Mouse (Mus musculus) c-Kit-positive CD71-positive TER-119-positive erythroid progenitor cells, embryonic 14.5 days (primary cell): ENCODE results near the gene Cdk19.
A peak's percentile ranks its signal among the peaks of the same experiment; 100 is the strongest.
"Not testable (repeated sequence)": the region's sequence is repeated elsewhere in the genome, so short reads cannot be mapped to it uniquely, and the experiment has no call there.

Experiments used
- DNase-seq: peaks from one replicate; pipeline ENCODE4 v3.0.0-alpha.2; 2013; ENCODE audit warnings: low spot score

Cdk19 gene

DNA sequence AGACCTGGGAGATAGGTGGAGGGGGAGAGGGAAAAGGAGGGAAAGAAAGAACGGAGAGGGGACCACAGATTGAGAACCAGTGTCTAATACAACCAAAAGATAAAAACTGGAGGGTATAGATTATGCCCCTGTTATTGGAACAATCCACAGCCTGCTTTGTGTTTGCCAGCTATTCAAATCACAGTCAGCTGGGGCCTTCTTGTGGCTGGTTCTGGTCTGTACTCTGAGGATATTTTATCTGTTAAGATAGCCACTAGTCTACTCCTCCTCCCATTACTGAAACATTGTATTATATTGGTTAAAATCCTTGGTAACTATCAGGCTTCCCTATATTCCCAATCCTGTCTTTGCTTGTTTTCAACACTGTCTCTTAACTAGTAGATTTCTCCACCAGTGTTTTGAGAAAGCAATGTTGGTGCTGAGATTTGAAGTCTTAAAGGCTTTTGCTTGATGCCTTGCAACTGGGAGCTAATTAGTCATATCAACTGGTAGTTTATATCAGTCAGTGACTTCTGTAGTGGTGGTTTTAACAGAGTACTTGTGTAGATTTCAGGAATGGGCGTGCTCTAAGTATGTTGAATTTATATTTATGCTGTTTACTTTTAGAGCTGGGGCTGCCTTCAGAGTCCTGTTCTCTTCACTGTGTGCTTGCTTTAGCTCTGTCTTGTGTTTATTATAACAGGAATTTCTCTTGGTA is 54.2 kb downstream of the Cdk19 start:
- no peak for DNase-seq

DNA sequence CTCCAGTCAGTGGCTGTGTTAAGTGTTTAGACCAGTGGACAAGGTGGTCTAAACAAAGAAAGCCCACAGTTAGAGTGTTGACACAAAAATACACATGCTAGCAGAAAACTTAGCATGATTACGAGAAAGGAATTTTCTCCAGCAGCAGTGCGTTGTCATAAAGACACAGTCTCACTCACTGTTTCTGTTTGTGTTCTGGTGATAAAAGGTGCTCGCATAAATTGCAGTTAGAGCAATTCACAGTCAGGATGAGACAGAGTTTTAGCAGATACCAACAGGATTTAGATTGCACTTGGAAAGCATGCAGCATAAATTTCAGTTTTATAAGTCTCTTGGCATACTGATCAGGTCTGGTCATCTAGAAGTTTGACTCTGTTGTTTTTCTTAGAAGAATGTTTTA is 59.5 kb downstream of the Cdk19 start:
- DNase-seq = no peak

DNA sequence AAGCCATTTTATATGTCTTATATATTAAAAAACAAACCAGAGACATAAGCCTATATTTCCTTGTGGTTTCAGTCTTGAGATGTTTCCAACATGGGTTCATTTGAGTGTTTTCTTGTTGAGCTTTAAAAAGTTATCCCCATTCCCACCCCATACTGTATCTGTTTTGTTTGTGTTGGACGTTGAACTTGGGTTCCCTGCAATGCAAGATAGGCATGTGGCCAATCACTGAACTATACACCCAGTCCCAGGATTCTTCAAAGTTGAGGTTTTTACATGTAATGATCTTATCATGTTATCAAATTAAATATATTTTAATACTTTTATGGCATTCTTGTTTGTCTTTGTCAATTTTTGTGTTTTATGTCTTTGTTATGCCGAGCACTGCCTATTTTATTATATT is 60.0 kb downstream of the Cdk19 start:
- no peak for DNase-seq

DNA sequence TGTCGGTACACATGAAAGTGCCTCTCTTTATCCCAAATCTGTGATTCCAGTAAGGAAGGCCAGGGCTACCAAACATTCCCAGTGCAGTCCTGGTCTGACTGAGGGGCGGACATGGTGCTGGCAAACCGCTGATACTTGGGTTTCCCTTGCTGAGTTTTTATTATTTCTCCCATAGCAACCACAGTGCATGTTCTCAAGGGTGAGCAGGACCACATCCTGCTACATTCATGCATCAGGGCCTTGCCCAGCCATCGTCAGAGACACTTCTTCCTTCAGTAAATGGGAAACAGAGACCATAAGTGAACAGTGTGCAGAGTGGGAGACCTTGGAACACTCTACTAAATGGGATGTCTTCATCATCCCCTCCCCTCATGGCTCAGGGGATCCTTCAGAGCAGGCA is 60.9 kb downstream of the Cdk19 start:
- no peak for DNase-seq

DNA sequence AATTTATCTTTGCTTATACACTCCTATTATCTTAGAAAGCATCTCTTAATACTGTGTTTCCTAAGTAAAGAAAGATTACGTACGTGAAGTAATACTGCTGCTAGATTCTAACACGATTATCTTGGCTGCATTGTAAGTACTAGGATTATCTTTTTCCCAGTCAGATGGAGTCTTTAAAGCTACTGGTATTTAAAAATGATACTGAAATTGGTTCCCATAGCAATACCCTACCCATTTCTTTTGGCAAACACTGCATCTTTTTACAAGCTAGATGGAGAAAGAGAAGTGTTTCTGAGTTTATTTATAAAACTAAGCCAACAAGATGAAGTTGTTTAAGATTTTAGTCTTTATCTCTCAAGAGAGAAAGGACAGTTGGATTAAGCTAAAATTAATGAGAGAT is 67.3 kb downstream of the Cdk19 start:
- DNase-seq = no peak

DNA sequence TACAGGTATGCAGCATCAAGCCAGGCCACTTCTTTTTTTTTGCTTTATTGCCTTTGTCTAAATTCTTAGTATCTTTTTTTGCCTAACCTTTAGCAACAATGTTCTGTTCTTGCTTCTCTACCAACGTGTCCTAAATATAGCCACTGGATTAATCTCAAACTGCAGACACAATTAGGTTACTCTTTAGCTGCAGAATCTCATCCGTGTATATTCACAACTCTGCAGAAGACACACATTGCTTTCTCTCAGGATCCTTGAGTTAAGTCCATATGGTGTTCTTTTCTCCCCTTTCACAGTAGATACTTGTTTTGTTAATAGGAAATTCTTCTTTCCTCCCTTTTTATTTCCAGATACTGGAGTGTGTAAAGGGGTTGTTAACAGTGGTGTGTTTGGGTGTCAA is 70.0 kb downstream of the Cdk19 start:
- DNase-seq = no peak

DNA sequence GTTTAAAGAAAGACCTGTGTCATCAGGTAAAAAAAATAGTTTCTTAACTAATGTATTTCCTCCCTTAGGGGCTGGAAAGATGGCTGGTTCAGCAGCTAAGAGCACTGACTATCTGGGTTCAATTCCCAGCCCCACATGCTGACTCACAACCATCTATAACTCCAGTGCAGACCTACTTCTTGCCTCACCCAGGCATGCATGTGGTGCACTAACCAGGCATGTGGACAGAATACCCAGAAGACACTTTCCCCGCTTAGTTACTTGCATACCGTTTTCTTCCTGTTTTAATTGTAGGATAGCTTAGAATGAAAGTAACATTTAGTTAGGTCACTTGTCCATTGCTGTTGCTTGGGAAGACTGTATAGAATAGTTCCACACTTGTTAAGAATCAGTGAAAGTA is 72.0 kb downstream of the Cdk19 start:
- no peak for DNase-seq

DNA sequence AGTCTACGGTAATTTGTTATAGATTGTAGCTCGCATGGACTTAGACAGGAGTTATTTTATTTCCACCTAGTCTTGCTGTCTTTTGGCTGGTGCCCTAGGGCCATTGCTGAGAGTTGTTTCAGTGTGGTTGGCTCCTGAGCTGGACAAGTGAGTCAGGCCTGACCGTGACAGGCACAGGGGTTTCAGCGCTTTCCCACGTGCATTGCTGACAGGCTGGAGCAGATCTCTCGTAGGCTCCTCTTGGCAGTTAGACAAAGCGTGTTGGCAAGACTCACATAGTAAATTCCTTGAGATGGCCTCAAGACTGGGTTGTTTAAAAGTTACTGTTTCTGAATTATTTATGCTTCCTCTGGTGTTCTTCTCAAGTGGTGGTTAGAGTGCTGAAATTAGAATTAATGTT is 77.6 kb downstream of the Cdk19 start:
- DNase-seq = no peak

DNA sequence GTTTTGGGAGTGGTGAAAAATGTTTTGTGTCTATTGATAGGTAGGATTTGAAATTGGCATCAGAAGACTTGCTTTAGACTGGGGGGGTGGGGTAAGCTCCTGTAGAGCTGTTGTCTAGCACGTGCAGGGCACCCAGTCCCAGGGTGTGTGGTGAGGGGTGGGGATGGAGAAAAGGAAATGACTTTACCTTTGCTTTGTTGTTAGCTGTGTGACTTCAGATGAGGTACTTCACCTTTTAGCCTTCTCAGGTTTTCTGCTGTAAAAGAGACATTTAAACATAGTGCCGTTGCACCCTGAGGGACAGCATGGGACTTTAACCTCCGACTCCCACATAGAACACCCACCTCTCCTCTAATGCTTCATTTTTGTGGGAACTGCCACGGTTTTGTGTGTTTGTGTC is 80.5 kb downstream of the Cdk19 start:
- no peak for DNase-seq

DNA sequence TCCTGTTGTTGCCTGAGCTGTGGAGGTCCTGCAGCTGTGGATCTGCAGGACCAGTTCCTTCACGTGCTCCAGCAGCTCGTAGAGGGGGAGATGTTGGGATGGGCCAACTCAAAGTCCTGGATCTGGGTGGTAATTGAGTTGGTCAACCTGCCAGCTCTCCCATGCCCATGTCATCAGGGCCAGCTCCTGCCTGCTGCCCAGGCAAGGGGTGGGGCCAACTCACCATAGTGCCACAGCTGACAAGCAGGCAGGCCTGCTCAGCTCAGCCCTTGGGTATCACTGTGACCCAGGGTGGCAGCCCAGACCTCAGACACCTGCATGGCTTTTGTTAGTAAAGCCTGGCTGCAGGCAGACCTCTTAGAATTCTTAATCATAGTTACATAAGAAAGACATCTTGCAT is 81.3 kb downstream of the Cdk19 start:
- no peak for DNase-seq

DNA sequence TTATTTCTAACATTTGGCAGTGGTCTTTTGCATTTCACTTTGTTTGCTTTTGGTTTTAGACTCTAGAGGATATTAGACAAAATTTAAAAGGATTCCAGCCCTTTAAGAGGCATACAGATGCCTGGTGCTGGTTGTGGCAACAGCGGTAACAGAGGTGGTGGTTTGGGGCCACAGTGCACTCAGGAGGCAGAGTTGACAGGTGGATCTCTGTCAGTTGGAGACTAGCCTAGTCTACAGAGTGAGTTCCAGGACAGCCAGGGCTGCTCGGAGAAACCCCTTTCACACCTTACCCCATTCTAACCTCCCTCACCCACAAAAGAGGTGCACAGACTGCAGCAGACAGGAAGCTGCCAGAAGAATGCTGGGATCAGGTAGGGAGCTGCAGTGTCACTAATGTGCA is 82.4 kb downstream of the Cdk19 start:
- DNase-seq = no peak

DNA sequence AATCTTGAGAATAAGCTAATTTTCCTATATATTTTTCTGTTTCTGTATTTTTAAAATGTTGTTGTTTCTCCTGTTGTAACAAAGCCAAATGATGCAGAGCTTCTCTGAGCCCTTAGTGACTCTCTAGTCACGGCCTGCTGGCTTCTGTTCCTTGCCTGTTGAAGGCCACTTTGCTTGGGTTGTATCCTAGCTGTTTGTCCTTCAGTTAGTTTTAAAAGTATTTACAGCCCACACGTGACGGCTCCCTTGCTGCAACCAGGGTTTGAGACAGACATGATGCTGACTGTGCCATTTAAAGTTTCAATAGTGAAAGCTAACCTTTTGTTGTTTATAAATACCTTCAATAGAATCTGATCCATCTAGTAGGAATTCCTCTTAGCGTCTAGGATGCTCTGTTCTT is 83.3 kb downstream of the Cdk19 start:
- DNase-seq = no peak

DNA sequence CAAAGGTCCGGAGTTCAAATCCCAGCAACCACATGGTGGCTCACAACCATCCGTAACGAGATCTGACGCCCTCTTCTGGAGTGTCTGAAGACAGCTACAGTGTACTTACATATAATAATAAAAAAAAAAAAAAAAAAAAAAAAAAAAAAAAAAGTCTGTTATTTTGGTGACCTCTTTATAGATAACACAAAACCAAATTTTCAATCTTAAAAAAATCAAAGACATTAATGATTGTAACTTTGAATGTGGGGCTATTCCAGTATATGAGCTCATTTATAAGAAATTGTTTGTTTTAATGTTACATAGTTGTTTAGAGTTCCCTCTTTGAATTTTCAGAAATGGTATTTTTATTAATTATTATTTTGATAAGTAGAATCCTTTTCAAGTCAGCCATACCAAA is 85.1 kb downstream of the Cdk19 start:
- not testable (repeated sequence) for DNase-seq

DNA sequence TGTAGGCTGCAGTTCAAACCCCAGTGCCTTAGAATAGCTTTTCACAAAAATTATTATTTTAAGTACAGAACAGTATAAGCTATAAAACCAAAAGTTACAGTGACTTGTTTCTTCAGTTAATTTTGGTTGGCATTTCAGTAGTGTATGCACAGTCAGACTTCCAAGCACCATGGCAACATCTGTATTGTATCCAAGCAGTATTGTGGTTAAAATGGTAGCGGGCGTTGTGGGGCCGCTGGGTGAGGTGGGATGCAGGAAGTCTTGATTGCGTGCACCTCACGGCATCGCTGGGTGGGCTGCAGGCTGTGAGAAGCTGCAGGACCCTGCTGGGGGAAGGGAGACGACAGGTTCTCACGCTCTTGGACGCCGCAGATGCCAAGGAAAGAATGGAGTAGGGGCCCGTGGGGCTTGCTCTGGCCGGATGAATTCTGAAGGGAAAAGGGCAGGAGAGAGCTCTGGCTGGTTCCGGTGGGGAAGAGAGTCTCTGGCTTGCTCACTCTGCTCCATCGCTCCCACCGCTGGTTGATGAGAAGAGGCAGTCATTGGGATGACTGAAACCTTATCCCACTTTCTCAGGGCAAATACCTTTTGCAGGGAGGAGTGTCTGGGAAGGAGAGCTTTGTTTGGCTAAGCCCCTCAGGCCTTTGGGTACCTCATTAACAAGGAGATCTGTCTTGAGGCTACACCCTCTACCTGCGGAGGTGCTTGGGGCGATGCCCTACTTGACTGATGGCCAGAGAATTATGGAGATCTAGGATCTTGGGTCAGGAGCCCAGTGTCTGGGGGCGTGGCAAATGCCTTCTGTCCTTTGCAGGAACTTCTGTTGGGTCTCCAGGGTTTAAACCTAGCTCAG is 86.1 kb downstream of the Cdk19 start:
- no peak for DNase-seq

DNA sequence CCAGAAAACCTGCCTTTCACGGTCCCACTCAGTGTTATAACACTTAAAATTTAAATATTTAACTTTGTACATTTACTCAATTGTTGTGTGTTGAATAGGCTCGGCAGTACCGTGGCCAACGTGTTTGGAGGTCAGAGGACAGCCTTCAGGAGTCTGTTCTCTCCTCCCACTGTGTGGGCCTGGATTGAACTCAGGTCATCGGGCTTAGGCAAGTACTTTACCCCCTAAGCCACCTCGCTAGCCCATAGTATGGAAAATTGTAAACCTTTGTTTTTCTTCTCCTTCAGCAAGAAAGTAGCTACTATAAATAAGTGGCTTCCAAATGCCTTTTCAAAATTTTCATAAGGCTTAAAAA is 86.7 kb downstream of the Cdk19 start:
- DNase-seq = no peak

DNA sequence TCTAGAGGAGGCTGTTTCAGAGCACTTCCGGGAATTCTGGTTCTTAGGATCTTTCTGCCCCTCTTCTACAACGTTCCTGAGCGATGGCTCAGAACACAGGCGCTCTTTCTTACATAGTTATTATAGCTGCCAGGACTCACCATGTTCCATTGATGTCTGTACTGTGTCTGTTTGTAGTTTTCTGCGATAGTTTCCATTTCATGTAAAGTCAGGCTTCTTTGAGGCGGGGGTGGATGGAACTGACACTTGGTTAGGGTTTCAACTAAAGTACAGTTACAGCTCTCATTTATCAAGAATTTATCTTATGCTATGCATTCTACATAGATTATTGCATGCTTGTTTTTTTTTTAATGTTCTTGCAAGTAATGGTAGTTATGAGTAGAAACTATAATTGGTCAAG is 89.3 kb downstream of the Cdk19 start:
- DNase-seq = peak; percentile 13

DNA sequence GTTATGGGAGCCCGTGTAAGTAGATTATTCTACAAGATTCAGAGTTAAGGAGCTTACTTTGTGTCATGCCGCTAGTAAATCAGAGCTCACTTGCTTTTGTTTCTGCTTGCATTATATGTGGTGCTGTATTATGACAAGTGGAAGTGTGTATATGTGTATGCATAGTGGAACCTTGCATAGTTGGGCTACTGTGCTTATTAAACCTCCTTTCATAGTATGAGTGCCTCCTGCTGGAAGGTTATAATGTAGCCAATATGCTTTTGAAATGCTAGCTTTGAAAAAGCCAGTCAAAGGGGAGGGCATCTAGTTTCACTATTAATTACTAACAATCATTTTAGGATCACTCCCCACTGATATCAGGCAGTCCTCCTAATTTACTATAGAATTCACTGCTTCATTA is 89.7 kb downstream of the Cdk19 start:
- DNase-seq = no peak

DNA sequence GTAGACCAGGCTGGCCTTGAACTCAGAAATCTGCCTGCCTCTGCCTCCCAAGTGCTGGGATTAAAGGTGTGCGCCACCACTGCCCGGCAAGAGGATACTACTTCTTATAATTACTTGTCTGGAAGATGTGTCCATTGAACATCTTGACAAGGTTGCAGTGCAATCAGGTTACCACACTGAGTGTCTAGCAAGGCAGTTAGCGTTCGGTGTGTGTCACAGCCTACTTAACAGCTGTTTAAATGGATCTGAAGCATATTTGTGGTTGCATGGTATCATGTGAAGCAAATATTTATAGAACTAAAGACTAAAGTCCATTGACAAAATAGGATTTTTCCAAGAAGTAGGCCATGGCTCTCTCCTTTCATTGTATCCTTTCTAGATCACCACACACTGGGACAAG is 90.8 kb downstream of the Cdk19 start:
- no peak for DNase-seq

DNA sequence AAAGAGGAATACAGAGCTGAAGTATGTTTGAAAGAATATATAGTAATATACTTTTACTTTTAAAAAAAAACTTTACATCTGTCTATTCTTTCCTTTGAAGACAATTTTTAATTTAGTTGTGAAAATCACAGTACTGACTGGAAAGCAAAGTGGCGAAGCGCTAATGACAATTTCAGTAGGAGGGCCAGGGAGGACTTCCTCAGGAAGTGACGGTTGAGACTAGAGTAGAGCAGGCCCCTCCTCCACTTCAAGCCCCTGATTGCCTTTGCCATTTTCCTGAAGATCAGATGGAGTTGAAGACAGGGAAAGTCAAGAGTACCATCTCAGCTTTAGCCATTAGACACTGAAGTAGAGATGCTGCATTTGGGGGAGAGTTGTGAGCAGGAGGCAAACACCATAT is 92.6 kb downstream of the Cdk19 start:
- DNase-seq = no peak

DNA sequence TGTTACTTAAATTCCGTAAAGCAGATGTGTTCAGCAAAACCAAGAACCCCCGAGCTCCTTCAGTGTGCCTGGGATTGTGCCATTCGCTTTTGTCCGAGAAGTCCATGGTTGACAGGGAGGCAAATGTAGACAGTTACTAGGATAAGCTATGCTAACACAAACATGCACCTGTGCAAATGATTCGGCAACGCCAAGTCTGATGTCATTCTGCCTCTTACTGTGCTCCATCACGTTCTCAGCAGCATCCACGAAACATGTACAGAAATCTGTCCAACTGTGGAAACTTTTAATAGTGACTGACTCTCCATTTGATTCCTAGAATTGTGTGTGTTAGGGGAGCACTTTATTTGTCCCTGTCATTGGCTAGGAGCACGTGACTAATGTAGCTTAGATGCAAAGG is 93.0 kb downstream of the Cdk19 start:
- no peak for DNase-seq

DNA sequence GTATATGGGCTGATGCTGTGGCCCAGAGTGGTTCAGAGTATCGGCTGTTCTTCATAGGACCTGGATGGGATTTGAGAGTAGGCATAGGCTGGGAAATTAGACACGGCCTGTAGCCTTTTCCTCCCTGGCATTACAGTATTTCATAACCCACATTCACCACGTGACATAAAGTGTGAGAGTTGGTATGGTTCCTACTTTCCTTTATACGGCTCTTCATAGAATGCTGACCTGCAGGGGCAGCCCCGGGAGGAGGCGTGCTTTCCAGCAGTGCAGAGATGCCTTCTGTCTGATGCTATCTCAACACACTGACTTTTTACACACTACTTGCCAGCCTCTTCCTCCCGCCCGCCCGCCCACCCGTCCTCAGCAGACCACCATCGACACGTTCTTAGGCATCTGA is 96.0 kb downstream of the Cdk19 start:
- DNase-seq = no peak

DNA sequence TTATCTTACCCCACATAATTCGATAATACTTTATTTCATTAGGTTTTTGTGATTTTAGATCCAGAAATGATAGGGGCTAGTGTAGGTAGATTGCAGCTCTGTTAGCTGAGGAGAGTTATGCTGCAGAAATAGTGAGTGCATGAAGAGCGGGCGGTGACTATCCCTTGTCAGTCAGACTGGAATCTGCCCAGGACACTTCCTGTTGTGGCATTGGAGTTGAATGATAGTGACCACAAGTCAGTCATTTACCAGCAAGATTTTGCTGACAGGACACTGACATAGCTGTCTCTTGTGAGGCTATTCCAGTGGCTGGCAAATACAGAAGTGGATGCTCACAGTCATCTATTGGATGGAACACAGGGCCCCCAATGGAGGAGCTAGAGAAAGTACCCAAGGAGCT is 97.8 kb downstream of the Cdk19 start:
- no peak for DNase-seq

DNA sequence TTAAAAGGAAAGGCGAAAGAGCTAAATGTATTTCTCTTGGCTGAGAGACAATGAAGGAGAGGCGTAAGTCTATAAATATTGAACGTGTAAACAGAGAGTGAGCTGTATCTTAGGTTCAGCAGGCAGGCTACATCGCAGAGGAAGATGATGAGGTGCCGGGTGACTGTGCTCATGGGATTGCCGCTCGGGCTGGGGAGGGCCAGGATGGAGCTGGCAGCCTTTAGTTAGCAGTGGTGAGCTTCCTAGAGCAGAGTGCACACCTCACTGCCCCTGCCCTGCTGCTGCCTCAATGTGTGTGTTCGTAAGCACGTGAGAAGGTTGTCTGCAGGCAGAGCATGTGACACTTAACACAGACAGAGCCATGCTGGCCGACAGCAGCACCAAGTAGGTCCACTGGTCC is 101.4 kb downstream of the Cdk19 start:
- no peak for DNase-seq

DNA sequence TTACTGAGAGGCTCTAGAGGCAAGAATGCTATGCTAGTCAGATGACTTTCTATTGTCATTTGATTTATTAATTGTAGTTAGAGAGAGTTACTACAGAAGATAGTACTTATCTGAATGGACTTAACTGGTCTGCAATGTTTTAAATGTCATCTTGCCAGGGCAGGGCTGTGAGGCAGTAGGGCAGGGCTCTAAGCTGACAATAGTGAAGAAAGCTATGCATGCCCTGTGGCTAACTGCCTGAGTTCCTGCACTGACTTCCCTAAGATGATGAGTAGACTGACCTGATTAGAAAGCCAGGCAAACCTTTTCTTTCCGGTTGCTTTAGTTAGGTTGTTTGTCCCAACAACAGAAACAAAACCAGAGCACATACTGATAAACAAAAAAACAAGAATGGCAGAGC is 102.7 kb downstream of the Cdk19 start:
- no peak for DNase-seq
